Mouse (Mus musculus): ENCODE measurements around the gene Kcnh8.

- TF ChIP-seq CTCF (IDR thresholded peaks at IDR 0.05; ENCODE audit: insufficient read depth, low read depth, low read length): no peak
- TF ChIP-seq POLR2A (IDR thresholded peaks at IDR 0.05; ENCODE audit: insufficient read depth, low read depth, low read length): no peak
Measured at GRCm38 (mm10) chr17:52569584-52570270, 32.8 kb upstream of the Kcnh8 start.

Measured in olfactory bulb, adult 2 months (tissue).